Comparison of ENCODE assay signal across 9 mouse cellular contexts in the genomic region with DNA sequence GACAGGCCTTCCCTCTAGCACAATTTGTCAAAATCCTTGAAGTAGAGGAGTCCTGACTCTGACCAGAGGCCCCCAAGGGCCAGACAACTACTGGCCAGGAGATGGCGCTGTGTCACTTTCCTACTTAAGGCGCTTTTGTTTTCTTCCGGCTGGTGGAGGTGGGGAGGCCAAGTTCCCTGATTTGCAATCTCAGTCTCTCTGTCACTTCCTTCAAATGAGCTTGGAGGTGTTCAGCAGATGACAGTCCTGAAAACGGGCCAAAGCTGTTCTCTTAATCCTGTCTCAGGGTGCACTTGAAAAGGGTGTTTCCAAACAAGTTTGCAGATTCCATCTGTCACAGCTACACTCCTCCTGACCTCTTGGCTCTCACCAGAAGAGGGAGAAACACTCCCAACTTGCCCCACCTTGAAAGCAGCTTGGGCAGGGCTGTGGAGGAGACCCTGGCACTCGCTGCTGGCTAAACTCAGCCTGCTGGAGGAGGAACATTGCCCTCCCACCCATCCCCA.
A peak's percentile ranks its signal among the peaks of the same experiment; 100 is the strongest.
DNase-seq lines count a peak whose midpoint lies in the region; ATAC-seq and TF ChIP-seq lines count a peak whose summit lies in the region.
"Had no signal": no experiment of that assay in that cellular context is flagged by ENCODE, and none has a peak within 500 bp of the region (broad histone marks: within the 10 kb centered on the region; RNA-seq: fewer than 3 reads in every experiment).

No protein-coding gene starts in this region.

- H3K27me3 ChIP-seq in Patski = peaks cover 4% of the 10 kb centered on the region
- H3K27me3 ChIP-seq: limb, embryonic 13.5 days had no signal

- in situ Hi-C loops in Patski (cut with MboI; ENCODE audit: low pct_unique_long_range_greater_than_20kb) = no loop called here

- CTCF ChIA-PET in Patski (lab: Charles Lee) = interaction anchor here (0.9 to 2.0 kb wide), 6 partner anchors 9 to 561 kb away, joined by 3 to 5 read pairs (median 3); no protein-coding TSS in a partner anchor

- TF ChIP-seq CTCF in Patski (IDR thresholded peaks at IDR 0.05) = peak; percentile 70

- POLR2A ChIA-PET in Patski (lab: Charles Lee) = no interaction called here

- DNase-seq in gastrocnemius, postnatal 10 days = peak; percentile 52
- no peak for DNase-seq in gastrocnemius, adult 8-10 months (ENCODE audit: low spot score in 2 of 2)
- no peak for DNase-seq in Patski (ENCODE audit: low read depth, low spot score)
- peak; percentile 86 to 94 for DNase-seq in cerebellum, postnatal 14 days
- peak; percentile 18 for DNase-seq in layer of hippocampus, adult 9-11 months
- peak; percentile 13 for DNase-seq in telencephalon, adult 2 months (ENCODE audit: low read depth, low spot score)

- peak; percentile 27 for ATAC-seq in Patski
- ATAC-seq in granulocyte monocyte progenitor cell, adult 5-6 weeks (replicated peaks; ENCODE audit: poor library complexity, severe bottlenecking) = peak; percentile 46; the same call in 1 of the 2 replicates
- ATAC-seq in megakaryocyte progenitor cell, adult 5-6 weeks (replicated peaks; ENCODE audit: poor library complexity) = peak; percentile 70

Comparison
In these comparisons a context has a peak if more than half of its experiments do, and no peak if none do; other contexts are left out.
1. DNase-seq: peak in gastrocnemius, postnatal 10 days (single experiment), cerebellum, postnatal 14 days (2 of 2), layer of hippocampus, adult 9-11 months (single experiment) and telencephalon, adult 2 months (single experiment); none in gastrocnemius, adult 8-10 months (0 of 2) and Patski (single experiment).
2. Peak in every context shown above with its lines, with median percentiles within 50 percentile points of each other: ATAC-seq.